29 mouse cellular contexts compared by ENCODE assay signal in the genomic region with DNA sequence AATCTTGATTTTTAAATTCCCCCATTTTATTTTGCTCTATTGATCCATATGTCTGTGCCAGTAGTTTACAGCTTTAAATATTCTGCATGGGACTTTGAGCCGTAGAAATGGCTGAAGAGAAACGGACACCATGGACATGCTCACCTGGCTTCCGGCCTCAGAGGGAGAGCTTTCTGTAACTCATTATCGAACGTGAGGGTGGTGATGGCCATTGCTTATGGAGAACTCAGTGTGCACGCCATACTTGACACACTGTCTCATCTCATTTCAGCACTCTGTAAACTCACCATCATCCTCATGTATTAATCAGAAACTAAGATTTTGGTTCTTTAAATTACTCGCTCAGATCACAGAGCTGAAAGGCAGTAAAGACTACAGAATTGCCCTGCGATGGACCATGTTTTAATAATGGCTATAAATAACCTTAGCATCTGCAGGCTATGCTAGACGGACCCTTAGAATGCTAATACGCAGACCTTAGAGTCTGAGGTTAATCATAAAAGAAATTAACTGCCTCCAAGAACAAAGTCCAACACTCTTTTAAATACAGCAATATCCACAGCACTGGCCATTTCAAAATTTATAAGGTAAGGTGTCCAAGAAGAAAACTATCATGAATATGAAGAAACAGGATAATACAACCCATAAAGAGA.
A peak's percentile ranks its signal among the peaks of the same experiment; 100 is the strongest.
DNase-seq lines count a peak whose midpoint lies in the region; ATAC-seq lines count a peak whose summit lies in the region.
"Had no signal": no experiment of that assay in that cellular context is flagged by ENCODE, and none has a peak within 500 bp of the region (broad histone marks: within the 10 kb centered on the region; RNA-seq: fewer than 3 reads in every experiment).

No protein-coding gene starts in this region.

- H3K27me3 ChIP-seq in kidney, embryonic 16.5 days (ENCODE audit: insufficient read depth, low read length), result no peaks in the 10 kb centered on the region
- no peaks in the 10 kb centered on the region for H3K27me3 ChIP-seq in intestine, embryonic 16.5 days (replicated peaks; ENCODE audit: control insufficient read depth, insufficient read depth, low read length)
- H3K27me3 ChIP-seq: CH12.LX; forebrain, embryonic 13.5 days; heart, embryonic 15.5 days; hindbrain, embryonic 13.5 days had no signal

- WGBS in kidney, embryonic 16.5 days, result 54% methylated on average over 10 of the region's 10 CpGs
- 65% methylated on average over 10 of the region's 10 CpGs for whole genome bisulfite sequencing in intestine, embryonic 16.5 days

- peak overlapping the region; percentile 3; the same call in 1 of the 2 replicates for H3K27ac ChIP-seq in kidney, embryonic 16.5 days (ENCODE audit: low read length)
- H3K27ac ChIP-seq in intestine, embryonic 16.5 days (ENCODE audit: low read length), result no peak overlapping the region
- H3K27ac ChIP-seq: forebrain, embryonic 10.5 days; forebrain, embryonic 13.5 days; heart, adult 2 months; heart, embryonic 10.5 days; heart, embryonic 15.5 days; hindbrain, embryonic 10.5 days; hindbrain, embryonic 13.5 days had no signal

- H3K4me1 ChIP-seq in kidney, embryonic 16.5 days (ENCODE audit: insufficient read depth, low read length), result no peaks in the 10 kb centered on the region
- no peaks in the 10 kb centered on the region for H3K4me1 ChIP-seq in intestine, embryonic 16.5 days (ENCODE audit: control insufficient read depth, insufficient read depth, low read length)
- H3K4me1 ChIP-seq: heart, embryonic 15.5 days; hindbrain, embryonic 13.5 days had no signal

- no peak overlapping the region for H3K4me3 ChIP-seq in kidney, embryonic 16.5 days (ENCODE audit: low read length)
- H3K4me3 ChIP-seq in intestine, embryonic 16.5 days (ENCODE audit: low read length), result no peak overlapping the region
- H3K4me3 ChIP-seq: forebrain, embryonic 10.5 days; forebrain, embryonic 13.5 days; heart, adult 2 months; heart, embryonic 10.5 days; heart, embryonic 15.5 days; hindbrain, embryonic 10.5 days; hindbrain, embryonic 13.5 days had no signal

- H3K36me3 ChIP-seq in kidney, embryonic 16.5 days (ENCODE audit: insufficient read depth, low read length), result no peaks in the 10 kb centered on the region
- no peaks in the 10 kb centered on the region for H3K36me3 ChIP-seq in intestine, embryonic 16.5 days (ENCODE audit: control insufficient read depth, insufficient read depth, low read length)
- H3K36me3 ChIP-seq: forebrain, embryonic 10.5 days; G1E; heart, embryonic 10.5 days; heart, embryonic 15.5 days; hindbrain, embryonic 10.5 days; hindbrain, embryonic 13.5 days had no signal

- no peaks in the 10 kb centered on the region for H3K9me3 ChIP-seq in kidney, embryonic 16.5 days (ENCODE audit: low read length)
- H3K9me3 ChIP-seq in intestine, embryonic 16.5 days (ENCODE audit: control insufficient read depth, low read length), result no peaks in the 10 kb centered on the region
- H3K9me3 ChIP-seq: forebrain, embryonic 10.5 days; forebrain, embryonic 13.5 days; G1E; heart, embryonic 10.5 days; heart, embryonic 15.5 days; hindbrain, embryonic 10.5 days; hindbrain, embryonic 13.5 days had no signal

- H3K9ac ChIP-seq in kidney, embryonic 16.5 days (replicated peaks; ENCODE audit: low read length), result no peak overlapping the region
- H3K9ac ChIP-seq in intestine, embryonic 16.5 days (ENCODE audit: low read depth, low read length), result no peak overlapping the region
- H3K9ac ChIP-seq: forebrain, embryonic 13.5 days; heart, embryonic 15.5 days; hindbrain, embryonic 13.5 days had no signal

- H3K4me2 ChIP-seq in kidney, embryonic 16.5 days (replicated peaks; ENCODE audit: low read depth, low read length), result no peak overlapping the region
- H3K4me2 ChIP-seq in intestine, embryonic 16.5 days (ENCODE audit: low read depth, low read length), result peak overlapping the region; percentile 27; the same call in 1 of the 2 replicates
- H3K4me2 ChIP-seq: forebrain, embryonic 13.5 days; heart, embryonic 15.5 days; hindbrain, embryonic 13.5 days had no signal

- peak; percentile 86 for ATAC-seq in kidney, embryonic 16.5 days (ENCODE audit: low FRiP score, low TSS enrichment)
- peak; percentile 84 for ATAC-seq in intestine, embryonic 16.5 days
- ATAC-seq: forebrain, embryonic 13.5 days; forebrain, embryonic 16.5 days; Patski had no signal

- DNase-seq in kidney, adult 8-10 months, result peak; percentile 15 to 50
- no peak for DNase-seq in kidney, postnatal 10 days
- no peak for DNase-seq in kidney, adult 18-20 months
- DNase-seq in kidney, postnatal 14 days, result peak; percentile 21
- no peak for DNase-seq in ovary, postnatal 36 days (ENCODE audit: low spot score)
- DNase-seq in layer of hippocampus, postnatal 14 days (ENCODE audit: low spot score in 2 of 2), result no peak
- DNase-seq: adrenal gland, postnatal 10 days; adrenal gland, postnatal 36 days; B cell, adult 2 months; cerebellum, adult 18-20 months; cerebellum, adult 9-10 months; cerebellum, postnatal 14 days; gastrocnemius, postnatal 10 days; gastrocnemius, postnatal 36 days; heart, adult 2 months; heart, postnatal 10 days; heart, postnatal 36 days had no signal

Comparison
In these comparisons a context has a peak if more than half of its experiments do, and no peak if none do; other contexts are left out.
1. DNase-seq: peak in kidney, adult 8-10 months (2 of 2) and kidney, postnatal 14 days (single experiment); none in kidney, postnatal 10 days (single experiment), kidney, adult 18-20 months (single experiment), ovary, postnatal 36 days (single experiment) and layer of hippocampus, postnatal 14 days (0 of 2).